Mouse (Mus musculus): ENCODE results near the gene Gm28308. TPM values are rescaled to one million over a fixed set of nuclear protein-coding genes. Genes with fewer than 3 reads are reported as not detected.

Gm28308 gene
- total and polyA plus RNA-seq, 3 experiments, result not detected

GRCm38 (mm10) chr6:52245757-52246142 lies 32.6 kb upstream of the Gm28308 start, which contains the start of gene Hoxa11:
Hoxa11 (minus strand) TSS chr6:52245810.
- H3K4me1 ChIP-seq (ENCODE audit: control insufficient read depth in 1 of 2, insufficient read depth in 2 of 2, low read length in 2 of 2), result no peaks in the 10 kb centered on the region
- no peaks in the 10 kb centered on the region for H3K27me3 ChIP-seq (ENCODE audit: control insufficient read depth in 1 of 2, insufficient read depth in 2 of 2, low read length in 2 of 2)
- TF ChIP-seq MAFK (IDR thresholded peaks at IDR 0.05; ENCODE audit: borderline replicate concordance, low read depth, low read length), result no peak
- TF ChIP-seq POLR2AphosphoS2 (IDR thresholded peaks at IDR 0.05; ENCODE audit: low read length), result no peak
- no peak for TF ChIP-seq CHD2 (IDR thresholded peaks at IDR 0.05; ENCODE audit: low read length)
- TF ChIP-seq CTCF (IDR thresholded peaks at IDR 0.05 in 2 of 3, conservative IDR thresholded peaks at IDR 0.05 in 1 of 3; ENCODE audit: control insufficient read depth in 1 of 3, insufficient read depth in 1 of 3, low read depth in 2 of 3, low read length in 3 of 3, poor library complexity in 1 of 3, severe bottlenecking in 1 of 3), result no peak
- no peak for TF ChIP-seq ZKSCAN1 (IDR thresholded peaks at IDR 0.05; ENCODE audit: low read depth, low read length)
- no peak for TF ChIP-seq RAD21 (IDR thresholded peaks at IDR 0.05; ENCODE audit: low read depth, low read length)
- no peak for TF ChIP-seq KAT2A (conservative IDR thresholded peaks at IDR 0.05; ENCODE audit: low read depth, low read length)
- TF ChIP-seq HCFC1 (IDR thresholded peaks at IDR 0.05; ENCODE audit: low read depth, low read length), result no peak
- TF ChIP-seq GATA1 (IDR thresholded peaks at IDR 0.05; ENCODE audit: low read depth, low read length), result no peak
- no peaks in the 10 kb centered on the region for H3K36me3 ChIP-seq (ENCODE audit: control insufficient read depth in 1 of 2, insufficient read depth in 2 of 2, low read length in 2 of 2)
- H3K79me2 ChIP-seq (ENCODE audit: control insufficient read depth, insufficient read depth, low read length, poor library complexity), result no peaks in the 10 kb centered on the region
- no peaks in the 10 kb centered on the region for H3K9me3 ChIP-seq (replicated peaks; ENCODE audit: insufficient read depth, low read length)
- H3K9ac ChIP-seq (ENCODE audit: control insufficient read depth, low read depth, low read length, poor library complexity, severe bottlenecking), result no peak within 1 kb of the TSS
- H3K27ac ChIP-seq (ENCODE audit: control insufficient read depth, low read depth, low read length), result no peak within 1 kb of the TSS
- no peak for DNase-seq (ENCODE audit: low read depth, low spot score)
- H3K4me3 ChIP-seq (ENCODE audit: control insufficient read depth in 1 of 2, insufficient read depth in 1 of 2, low read depth in 2 of 2, low read length in 2 of 2), result no peak within 1 kb of the TSS

- Histone ChIP-seq H3K27me3 (ENCODE audit: control insufficient read depth in 1 of 2, insufficient read depth in 2 of 2, low read length in 2 of 2) (no peaks in the 10 kb centered on the region), H3K36me3 (ENCODE audit: control insufficient read depth in 1 of 2, insufficient read depth in 2 of 2, low read length in 2 of 2) (no peaks in the 10 kb centered on the region), H3K4me1 (ENCODE audit: control insufficient read depth in 1 of 2, insufficient read depth in 2 of 2, low read length in 2 of 2) (no peaks in the 10 kb centered on the region), H3K27ac (ENCODE audit: control insufficient read depth, low read depth, low read length) (no peak overlapping the region), H3K9me3 (replicated peaks; ENCODE audit: insufficient read depth, low read length) (no peaks in the 10 kb centered on the region), H3K9ac (ENCODE audit: control insufficient read depth, low read depth, low read length, poor library complexity, severe bottlenecking) (no peak overlapping the region), H3K4me3 (ENCODE audit: control insufficient read depth in 1 of 2, insufficient read depth in 1 of 2, low read depth in 2 of 2, low read length in 2 of 2) (no peak overlapping the region), H3K79me2 (ENCODE audit: control insufficient read depth, insufficient read depth, low read length, poor library complexity) (no peaks in the 10 kb centered on the region)
- TF ChIP-seq TCF12 (IDR thresholded peaks at IDR 0.05; ENCODE audit: low read depth, low read length) (no peak), E2F4 (IDR thresholded peaks at IDR 0.05; ENCODE audit: borderline replicate concordance, low read depth, low read length) (no peak), SMC3 (IDR thresholded peaks at IDR 0.05; ENCODE audit: low read depth, low read length) (no peak), MEF2A (IDR thresholded peaks at IDR 0.05; ENCODE audit: extremely low read depth, insufficient replicate concordance, low read depth, low read length, poor library complexity, severe bottlenecking) (no peak), CHD2 (IDR thresholded peaks at IDR 0.05; ENCODE audit: low read length) (no peak), MXI1 (IDR thresholded peaks at IDR 0.05; ENCODE audit: low read depth, low read length) (no peak), MYB (IDR thresholded peaks at IDR 0.05; ENCODE audit: low read depth, low read length) (no peak), ZNF384 (IDR thresholded peaks at IDR 0.05; ENCODE audit: low read depth, low read length) (no peak), JUND (IDR thresholded peaks at IDR 0.05; ENCODE audit: low read depth, low read length) (no peak), ZMIZ1 (IDR thresholded peaks at IDR 0.05; ENCODE audit: low read depth, low read length) (no peak), GABPA (IDR thresholded peaks at IDR 0.05; ENCODE audit: low read depth, low read length) (no peak), TBP (IDR thresholded peaks at IDR 0.05; ENCODE audit: low read depth, low read length) (no peak), MYC (IDR thresholded peaks at IDR 0.05; ENCODE audit: low read depth, low read length) (no peak)
- no peak for DNase-seq (ENCODE audit: low read depth, low spot score)
Observed at GRCm38 (mm10) chr6:52245040-52245756, 32.1 kb upstream of the Gm28308 start.
